In the genomic region with DNA sequence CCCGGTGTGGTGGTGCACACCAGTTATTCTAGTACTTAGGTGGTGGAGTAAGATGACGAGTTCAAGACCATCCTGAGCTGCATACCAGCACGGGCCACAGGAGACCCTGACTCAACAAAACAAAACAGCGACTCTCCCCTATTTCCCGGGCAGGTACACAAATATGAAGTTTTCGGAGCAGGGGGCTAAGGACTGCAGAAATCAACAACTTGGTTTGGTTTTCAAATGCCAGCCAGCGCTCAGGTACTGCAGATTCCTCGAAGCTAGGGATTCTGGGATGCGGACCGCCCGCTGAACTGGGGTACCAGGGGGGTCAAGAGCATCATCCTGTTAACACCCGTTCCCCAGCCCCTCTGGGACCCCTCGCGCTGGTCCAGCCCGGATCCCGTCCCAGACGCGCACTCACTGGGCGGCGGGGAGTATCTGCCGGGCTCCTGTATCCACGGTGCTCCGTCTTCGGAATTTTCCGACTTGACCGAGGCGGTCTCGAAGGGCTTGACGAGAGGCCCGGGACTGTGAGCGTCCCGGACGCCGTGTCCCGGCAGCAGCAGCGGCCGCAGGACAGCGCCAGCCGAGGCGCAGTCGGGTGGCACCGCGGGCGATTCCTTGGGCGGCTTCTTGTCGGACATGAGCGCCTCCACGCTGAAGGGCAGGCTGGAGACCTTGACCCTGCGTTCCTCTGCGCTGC, we compare ENCODE assay signal across 8 mouse cellular contexts. TPM values are rescaled to one million over a fixed set of nuclear protein-coding genes. Genes with fewer than 3 reads are reported as not detected.
DNase-seq lines count a peak whose midpoint lies in the region; ATAC-seq and TF ChIP-seq lines count a peak whose summit lies in the region.

No protein-coding gene starts in this region.

- no peak for TF ChIP-seq CTCF in E14TG2a.4 (conservative IDR thresholded peaks at IDR 0.05; ENCODE audit: low read length)
- TF ChIP-seq CTCF in thymus, adult 2 months (IDR thresholded peaks at IDR 0.05; ENCODE audit: borderline replicate concordance, control insufficient read depth, extremely low read depth, insufficient read depth, low read length, poor library complexity) = no peak

- H3K36me3 ChIP-seq in E14TG2a.4 (ENCODE audit: insufficient read depth, low read length) = no peaks in the 10 kb centered on the region
- no peaks in the 10 kb centered on the region for H3K36me3 ChIP-seq in forebrain, embryonic 16.5 days (ENCODE audit: control insufficient read depth, insufficient read depth)
- no peaks in the 10 kb centered on the region for H3K36me3 ChIP-seq in liver, embryonic 12.5 days
- no peaks in the 10 kb centered on the region for H3K36me3 ChIP-seq in thymus, adult 2 months (ENCODE audit: control insufficient read depth, insufficient read depth, low read length)

- no peak overlapping the region for H3K27ac ChIP-seq in forebrain, embryonic 16.5 days (ENCODE audit: low read length)
- no peak overlapping the region for H3K27ac ChIP-seq in liver, embryonic 12.5 days
- no peak overlapping the region for H3K27ac ChIP-seq in thymus, adult 2 months (ENCODE audit: control insufficient read depth, insufficient read depth, low read length)

- H3K27me3 ChIP-seq in E14TG2a.4 (ENCODE audit: insufficient read depth, low read length) = peaks cover 90% of the 10 kb centered on the region
- H3K27me3 ChIP-seq in forebrain, embryonic 16.5 days (replicated peaks; ENCODE audit: control insufficient read depth, insufficient read depth, low read length) = peaks cover 88% of the 10 kb centered on the region
- peaks cover 97% of the 10 kb centered on the region for H3K27me3 ChIP-seq in liver, embryonic 12.5 days (replicated peaks)
- peaks cover 20% of the 10 kb centered on the region; the same call in 1 of the 2 replicates for H3K27me3 ChIP-seq in thymus, adult 2 months (ENCODE audit: control insufficient read depth, insufficient read depth, low read length)

- peaks cover 64% of the 10 kb centered on the region for H3K4me1 ChIP-seq in E14TG2a.4 (replicated peaks; ENCODE audit: low read depth, low read length)
- peaks cover 21% of the 10 kb centered on the region for H3K4me1 ChIP-seq in forebrain, embryonic 16.5 days (replicated peaks; ENCODE audit: control insufficient read depth, insufficient read depth, low read length)
- no peaks in the 10 kb centered on the region; the same call in 1 of the 2 replicates for H3K4me1 ChIP-seq in liver, embryonic 12.5 days
- no peaks in the 10 kb centered on the region for H3K4me1 ChIP-seq in thymus, adult 2 months (replicated peaks; ENCODE audit: control insufficient read depth, insufficient read depth, low read length)

- WGBS in forebrain, embryonic 16.5 days = under 1% methylated on average over 49 of the region's 50 CpGs
- WGBS in liver, embryonic 12.5 days (ENCODE audit: insufficient replicate concordance) = 1% methylated on average over 50 of the region's 50 CpGs
- 5% methylated on average over 50 of the region's 50 CpGs for WGBS in thymus, adult 2 months

- peak; percentile 42 for DNase-seq in embryo, embryonic 10.5 days (ENCODE audit: low spot score)
- DNase-seq in embryo, embryonic 9.5 days (ENCODE audit: extremely low spot score) = no peak
- no peak for DNase-seq in thymus, adult 2 months
- no peak for DNase-seq in layer of hippocampus, adult 18-20 months (ENCODE audit: low spot score in 2 of 2)
- no peak for DNase-seq in spleen, postnatal 10 days (ENCODE audit: low spot score in 2 of 2)

- H3K9ac ChIP-seq in forebrain, embryonic 16.5 days (replicated peaks; ENCODE audit: low read depth, low read length) = no peak overlapping the region
- H3K9ac ChIP-seq in liver, embryonic 12.5 days = no peak overlapping the region

- no peaks in the 10 kb centered on the region for H3K9me3 ChIP-seq in E14TG2a.4 (ENCODE audit: low read length)
- H3K9me3 ChIP-seq in forebrain, embryonic 16.5 days (ENCODE audit: control insufficient read depth, low read length) = no peaks in the 10 kb centered on the region
- no peaks in the 10 kb centered on the region for H3K9me3 ChIP-seq in liver, embryonic 12.5 days (replicated peaks)

- peak overlapping the region; percentile 79 for H3K4me3 ChIP-seq in E14TG2a.4 (replicated peaks; ENCODE audit: low read length)
- H3K4me3 ChIP-seq in forebrain, embryonic 16.5 days (replicated peaks; ENCODE audit: low read length) = peak overlapping the region; percentile 42
- peak overlapping the region; percentile 45 for H3K4me3 ChIP-seq in liver, embryonic 12.5 days
- no peak overlapping the region for H3K4me3 ChIP-seq in thymus, adult 2 months (ENCODE audit: control insufficient read depth, insufficient read depth, low read length)

- no peak for TF ChIP-seq POLR2A in thymus, adult 2 months (IDR thresholded peaks at IDR 0.05; ENCODE audit: control insufficient read depth, extremely low read depth, insufficient read depth, low read length, poor library complexity)

- ATAC-seq in forebrain, embryonic 16.5 days = 0 out of 2 replicates have a peak, but pooled peaks have one; percentile 9
- no peak for ATAC-seq in liver, embryonic 12.5 days

- H3K4me2 ChIP-seq in forebrain, embryonic 16.5 days (ENCODE audit: low read length) = peak overlapping the region; percentile 65
- peak overlapping the region; percentile 71 for H3K4me2 ChIP-seq in liver, embryonic 12.5 days

RNA-seq across cellular contexts. Expression of a gene that starts 0.8 kb away (rescaled TPM):
- polyA plus RNA-seq in forebrain, embryonic 16.5 days (2015; fragmentation: Nextera tagmentation; extraction: Ambion mirVana) = 0.38 and 0.41 TPM in 2 replicates
- polyA plus RNA-seq in liver, embryonic 12.5 days (2016; fragmentation: Nextera tagmentation; extraction: Ambion mirVana) = 0.32 and 0.33 TPM in 2 replicates
- polyA plus RNA-seq in thymus, adult 2 months (2012; rRNA removed) = 0.05 TPM in 1 of 2 replicates, not detected in the other
- under 1 TPM; 0.32 to 0.38 TPM for total RNA-seq in layer of hippocampus, adult 18-20 months (2021)
